Mouse (Mus musculus) c-Kit-negative CD71-positive TER-119-positive erythroid progenitor cells, embryonic 14.5 days (primary cell): ENCODE results near the gene Ndufaf2.

Experiments used
- DNase-seq: peaks from one replicate; pipeline ENCODE4 v3.0.0-alpha.2; 2013; ENCODE audit warnings: low read depth, low spot score

The Ndufaf2 gene

DNA sequence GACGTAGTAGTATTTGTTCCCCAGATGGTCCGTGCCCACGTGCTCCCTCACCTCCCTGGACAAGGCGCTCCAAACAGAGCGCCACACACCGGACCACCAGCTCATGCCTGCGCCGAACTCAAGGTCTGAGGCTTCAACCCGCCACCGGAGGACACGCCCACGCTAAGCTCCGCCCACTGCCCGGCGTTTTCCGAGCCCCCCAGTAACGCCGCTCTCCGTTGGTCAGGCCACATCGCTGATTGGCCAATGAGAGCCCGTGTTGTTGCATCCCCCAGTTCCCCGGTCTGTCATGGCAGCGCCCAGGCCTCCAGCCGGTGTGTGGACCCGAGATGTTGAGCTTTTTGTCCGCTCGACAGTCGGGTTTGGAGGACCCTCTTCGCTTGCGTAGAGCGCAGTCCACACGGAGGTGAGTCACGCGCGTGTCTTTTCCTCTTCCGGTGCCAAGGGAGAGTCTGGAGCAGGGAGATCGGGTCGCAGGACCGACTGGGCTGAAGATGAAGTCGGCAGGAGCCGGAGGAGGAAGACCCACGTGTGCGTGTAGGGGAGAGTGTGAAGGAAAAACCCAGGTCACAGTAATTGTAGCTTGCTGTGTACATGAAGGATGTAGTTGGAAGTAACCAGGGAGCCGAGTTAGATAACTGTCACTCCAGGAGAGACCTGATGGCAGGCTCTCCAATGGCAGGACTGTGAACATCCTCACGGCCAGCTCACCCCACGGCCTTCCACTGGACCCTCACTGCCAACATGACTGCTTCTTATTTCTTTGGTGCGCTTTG lies at the start of gene Ndufaf2, which contains the start of gene Ercc8:
Gene Ndufaf2 (minus strand): TSS at position 159 of the 776 bp plus-strand sequence.
Gene Ercc8 (plus strand): TSS at position 267 of the 776 bp plus-strand sequence.
- DNase-seq, result peak; percentile 86

DNA sequence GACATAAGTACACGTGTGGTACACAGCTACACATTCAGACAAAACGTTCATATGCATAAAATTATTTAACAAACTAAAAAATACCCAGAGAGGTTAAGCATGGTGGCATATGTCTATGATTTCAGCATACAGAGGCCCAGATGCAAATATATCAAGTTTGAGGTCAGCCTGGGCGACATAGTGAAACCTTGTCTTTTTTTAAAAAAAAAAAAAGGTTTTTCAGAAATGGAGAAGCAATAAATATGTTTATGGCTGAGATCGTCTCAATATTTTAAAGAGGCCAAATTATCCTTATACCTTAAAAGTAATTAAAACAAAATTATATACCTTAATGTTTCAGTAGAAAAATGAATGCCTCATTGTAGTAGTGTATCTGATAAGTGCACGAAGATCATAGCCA lies 49.7 kb upstream of the Ndufaf2 start:
- DNase-seq, result no peak

DNA sequence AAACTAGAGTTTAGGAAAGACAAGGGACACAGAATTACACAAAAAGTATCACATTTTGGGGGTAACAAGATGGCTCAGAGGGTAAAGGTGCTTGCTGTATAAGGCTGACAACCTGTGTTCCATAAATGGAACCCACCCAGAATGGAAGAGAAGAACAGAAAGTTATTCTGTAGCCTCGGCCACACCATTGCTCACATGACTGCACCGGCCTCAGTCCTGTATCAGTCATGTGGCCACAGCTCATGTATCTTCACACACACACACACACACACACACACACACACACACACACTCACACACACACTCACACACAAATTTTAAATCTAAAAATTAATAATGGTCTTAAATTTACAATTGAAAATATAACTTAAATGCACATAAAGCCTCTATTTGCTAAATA lies 49.0 kb upstream of the Ndufaf2 start:
- no peak for DNase-seq

DNA sequence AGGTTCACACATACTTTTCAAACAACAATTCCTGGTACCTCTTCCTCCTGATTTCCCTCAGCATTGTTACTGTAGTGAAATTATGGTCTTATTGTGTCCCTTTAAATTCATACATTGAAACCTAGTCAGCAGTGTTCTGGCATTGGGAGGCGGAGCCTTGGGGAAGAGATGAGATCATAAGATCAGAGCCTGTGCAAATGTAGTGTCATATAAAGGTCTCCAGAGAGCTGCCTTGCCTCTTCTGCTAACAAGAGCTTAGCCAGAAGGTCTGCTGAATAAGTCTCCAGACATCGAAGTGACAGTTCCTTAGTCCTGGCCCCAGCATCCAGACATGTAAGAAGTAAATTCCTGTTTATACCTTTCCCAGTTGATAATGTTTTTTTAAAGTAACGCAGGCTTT lies 46.4 kb upstream of the Ndufaf2 start:
- no peak for DNase-seq

DNA sequence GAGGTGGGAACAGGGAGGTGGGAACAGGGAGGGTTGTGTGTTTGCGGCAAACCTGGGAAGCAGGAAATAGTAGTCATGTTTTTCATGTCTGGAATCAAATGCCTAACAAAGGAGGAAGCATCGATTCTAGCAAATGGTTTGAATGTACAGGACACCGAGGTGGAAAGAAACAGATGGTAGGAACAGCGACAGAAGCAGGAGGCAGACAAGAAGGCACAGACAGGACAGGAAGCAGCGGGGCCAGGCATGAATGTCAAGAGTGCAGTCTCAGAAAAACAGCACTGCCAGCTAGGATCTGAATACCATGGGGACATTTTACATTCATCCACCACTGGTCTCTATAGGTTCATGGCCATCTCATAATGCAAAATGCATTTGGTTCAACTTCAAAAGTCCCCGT lies 37.1 kb upstream of the Ndufaf2 start:
- DNase-seq, result no peak

DNA sequence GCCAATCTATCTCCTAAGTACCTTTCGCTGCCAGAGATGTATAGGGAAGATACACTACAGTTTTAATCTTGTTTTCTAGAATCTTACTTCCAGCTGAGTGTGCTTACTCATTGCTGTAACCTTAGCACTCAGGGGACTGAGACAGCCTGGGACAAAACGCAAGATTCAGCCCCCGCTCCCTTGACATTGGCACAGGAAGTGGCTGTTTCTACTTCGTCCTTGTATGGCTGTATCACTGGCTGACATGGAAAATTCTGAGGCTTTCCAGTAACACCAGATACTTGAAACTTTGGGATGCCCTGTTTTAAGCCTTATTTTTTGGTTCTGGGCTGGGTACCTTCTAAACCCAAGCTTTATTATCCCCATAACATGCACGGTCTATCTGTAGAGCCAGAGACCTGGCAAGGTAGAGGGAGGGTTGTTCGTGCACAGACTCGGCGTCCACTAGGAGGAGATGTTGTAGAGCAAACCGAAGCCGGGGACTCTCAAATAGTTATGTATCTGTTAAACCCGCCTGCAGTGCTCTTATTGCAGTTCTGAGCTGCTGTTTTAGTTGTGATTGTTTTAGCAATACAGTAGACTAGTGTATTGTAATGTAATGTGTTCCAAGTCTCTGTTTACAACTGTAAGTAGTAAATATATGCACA lies 32.8 kb upstream of the Ndufaf2 start:
- DNase-seq, result no peak

DNA sequence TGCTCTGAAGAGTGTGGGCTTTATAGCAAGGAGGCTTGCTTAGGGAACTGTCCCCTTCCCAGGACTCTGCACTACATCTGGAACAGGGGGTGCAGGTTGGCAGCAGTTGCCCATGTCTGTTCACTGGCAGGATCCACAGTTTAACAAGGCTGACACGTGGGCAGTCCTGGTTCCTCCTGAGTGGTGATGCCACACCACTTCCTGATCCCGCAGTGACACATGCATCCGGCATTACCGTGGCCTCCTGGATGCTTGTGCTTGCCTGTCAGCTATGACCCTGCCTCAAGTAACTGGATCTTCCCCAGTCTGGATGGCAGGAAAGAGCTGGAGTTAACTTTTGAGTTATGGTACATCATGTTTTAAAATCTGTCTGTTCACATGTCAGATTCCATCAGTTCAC lies 29.6 kb upstream of the Ndufaf2 start:
- no peak for DNase-seq

DNA sequence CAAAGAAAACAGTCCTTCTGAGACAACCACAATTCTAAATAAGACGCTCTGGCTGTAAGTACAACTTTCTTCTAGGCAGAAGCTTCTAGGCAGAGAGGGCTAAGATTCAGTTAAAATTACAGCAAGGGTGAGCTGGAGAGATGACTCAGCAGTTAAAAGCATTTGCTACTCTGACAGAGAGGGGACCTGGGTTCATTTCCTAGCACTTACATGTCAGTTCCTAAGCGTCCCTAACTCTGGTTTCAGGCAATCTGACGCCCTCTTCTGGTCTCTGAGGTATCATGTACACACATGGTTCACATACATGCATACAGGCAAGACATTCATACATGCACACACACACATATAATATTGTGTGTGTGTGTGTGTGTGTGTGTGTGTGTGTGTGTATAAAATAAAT lies 27.1 kb upstream of the Ndufaf2 start:
- no peak for DNase-seq

DNA sequence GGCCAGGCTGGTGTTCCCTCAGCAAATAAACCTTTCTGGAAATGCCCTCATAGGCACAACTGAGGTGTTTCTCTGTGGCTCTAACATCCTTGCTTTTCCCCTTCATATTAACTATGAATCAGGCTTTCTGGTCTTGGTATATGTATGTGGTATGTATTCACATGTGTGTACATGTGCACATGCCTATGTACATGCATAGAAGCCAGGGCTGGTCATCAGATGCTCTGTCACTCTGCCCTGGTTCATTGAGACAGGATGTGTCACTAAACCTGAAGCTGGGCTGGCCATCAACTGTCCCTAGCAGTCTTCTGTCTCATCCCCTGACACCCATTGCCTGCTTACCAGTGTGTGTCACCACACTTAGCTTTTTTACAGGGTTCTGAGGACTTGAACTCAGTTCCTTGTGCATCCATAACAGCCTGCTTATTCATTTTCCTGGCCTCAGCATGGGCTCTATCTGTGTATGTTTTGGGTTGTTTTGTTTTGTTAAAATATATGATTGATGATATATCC lies 26.4 kb upstream of the Ndufaf2 start:
- DNase-seq, result no peak

DNA sequence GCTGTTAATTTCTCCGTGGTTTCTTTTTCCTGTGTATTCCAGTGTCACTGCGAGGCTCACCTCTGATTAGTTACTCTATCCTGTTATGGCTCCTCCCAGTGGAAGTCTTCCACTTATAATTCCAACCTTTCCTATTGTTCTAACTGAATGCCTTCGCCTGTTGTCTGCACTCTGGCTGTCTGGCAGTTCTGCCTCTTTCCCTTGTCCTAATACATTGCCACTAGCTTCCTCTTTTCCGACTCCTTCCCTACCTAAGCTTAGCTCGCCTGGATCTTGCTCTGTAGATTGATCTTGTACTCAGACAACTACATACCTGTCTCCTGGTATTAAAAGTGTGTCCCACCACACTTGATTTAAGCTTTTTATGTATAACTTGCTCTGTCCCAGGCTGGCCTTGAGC lies 22.4 kb upstream of the Ndufaf2 start:
- DNase-seq, result no peak

DNA sequence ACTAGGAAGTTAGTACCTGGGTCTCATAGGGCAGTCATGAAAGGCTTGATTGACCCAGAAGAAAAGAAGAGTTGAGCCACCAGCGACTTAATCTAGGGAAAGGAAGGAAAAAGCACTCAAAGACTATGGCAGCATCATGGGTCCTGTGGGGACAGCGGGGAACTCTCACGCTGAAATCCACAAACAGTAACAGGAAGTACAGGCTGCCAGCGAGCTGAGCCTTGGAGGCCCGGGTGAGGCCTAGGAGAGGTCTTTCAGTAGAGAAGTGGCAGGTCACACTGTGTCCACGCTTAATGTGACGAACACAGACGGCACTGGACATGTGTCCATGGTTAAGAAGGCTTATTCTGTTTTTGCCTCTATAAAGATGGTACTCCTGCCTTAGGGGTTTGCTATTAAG lies 21.2 kb upstream of the Ndufaf2 start:
- no peak for DNase-seq

DNA sequence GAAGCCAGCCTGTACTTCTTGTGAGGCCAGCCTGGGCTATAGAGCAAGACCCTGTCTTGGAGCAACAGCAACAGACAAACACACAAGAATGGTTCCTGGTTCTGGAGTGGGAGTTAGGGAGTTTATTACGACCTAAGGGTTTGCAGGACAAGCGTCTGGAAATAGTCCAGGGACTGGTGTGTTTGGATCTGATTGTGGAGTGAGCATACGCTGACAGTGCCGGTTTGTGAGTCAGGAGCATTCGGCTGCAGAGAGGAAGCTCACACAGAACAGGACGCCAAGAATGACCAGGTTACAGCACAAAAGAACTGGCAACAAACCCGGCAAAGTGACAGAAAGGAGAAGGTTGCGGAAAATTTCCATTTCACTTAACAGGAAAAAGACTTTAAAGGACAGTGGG lies 12.1 kb upstream of the Ndufaf2 start:
- no peak for DNase-seq

DNA sequence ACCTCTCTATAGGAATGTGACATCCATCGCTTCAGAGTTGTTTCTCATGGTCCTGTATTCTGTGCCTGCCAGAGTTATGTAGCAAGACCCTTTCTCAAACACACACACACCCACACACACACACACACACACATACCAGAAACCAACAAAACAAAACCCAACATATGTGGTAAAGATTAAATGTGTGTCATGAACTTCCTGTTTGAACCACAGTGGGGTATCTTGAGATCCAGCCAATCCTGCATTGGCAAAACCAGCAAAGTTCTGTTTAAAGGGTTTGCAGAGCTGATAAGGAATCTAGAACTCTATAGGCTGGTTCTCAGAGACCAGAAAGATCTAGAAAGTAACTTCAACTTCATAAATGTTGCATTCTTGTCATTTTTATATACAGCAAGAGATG lies 11.6 kb upstream of the Ndufaf2 start:
- no peak for DNase-seq

DNA sequence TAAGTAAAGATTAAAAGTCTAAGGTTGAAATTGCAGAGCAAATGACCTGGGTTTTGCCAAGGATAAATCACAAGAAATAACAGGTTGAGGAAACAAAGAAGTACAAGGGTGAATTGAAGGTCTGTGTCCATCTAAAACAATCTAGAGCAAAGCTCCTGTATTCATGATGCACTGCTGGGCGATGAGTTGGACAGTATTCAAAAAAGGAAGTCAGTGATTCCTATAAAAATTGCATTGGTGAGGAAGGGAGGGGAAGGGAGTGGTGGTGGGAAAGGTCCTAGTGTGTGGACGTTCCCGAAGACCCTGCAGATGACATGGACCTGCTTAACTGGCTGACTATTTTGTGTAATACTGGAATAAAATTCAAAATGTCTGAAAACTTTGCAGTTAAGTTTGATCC lies 6.2 kb upstream of the Ndufaf2 start:
- DNase-seq, result no peak

DNA sequence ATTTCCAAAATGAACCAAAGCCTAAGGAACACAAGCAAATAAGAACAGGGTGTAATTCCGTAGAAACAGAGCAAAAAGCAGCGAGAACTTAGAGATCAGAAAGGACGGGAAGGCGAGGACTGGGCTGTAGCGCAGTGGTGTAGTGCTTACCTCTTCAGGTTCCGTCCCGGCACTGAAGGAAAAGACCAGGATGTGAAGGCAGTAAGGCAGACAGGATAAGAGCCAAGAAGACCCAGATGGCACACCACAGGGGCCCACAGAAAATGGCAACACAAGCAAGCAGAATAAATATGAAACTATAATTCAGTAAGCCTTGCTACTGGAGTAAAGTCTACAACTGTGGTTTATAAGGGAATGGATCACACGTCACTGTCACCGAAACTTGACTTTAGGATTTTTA lies 5.5 kb upstream of the Ndufaf2 start:
- no peak for DNase-seq

DNA sequence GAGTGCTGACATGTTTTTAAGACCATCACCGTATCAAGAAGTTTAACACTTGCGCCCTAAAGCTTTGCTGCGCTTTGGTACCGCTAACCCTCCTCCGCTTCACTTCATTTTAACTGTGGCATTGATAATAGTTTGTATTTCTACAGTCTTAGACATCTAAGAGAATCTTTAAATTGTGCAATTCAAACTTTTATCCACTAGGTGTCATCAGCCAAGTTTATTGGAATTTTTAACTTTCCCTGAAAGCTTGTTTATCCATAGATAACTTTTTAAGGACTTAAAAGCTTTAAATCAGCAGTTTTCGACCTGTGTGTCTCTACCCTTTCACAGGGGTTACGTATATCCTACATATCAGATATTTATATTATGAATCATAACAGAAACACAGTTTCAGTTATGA lies 1.5 kb upstream of the Ndufaf2 start:
- no peak for DNase-seq

DNA sequence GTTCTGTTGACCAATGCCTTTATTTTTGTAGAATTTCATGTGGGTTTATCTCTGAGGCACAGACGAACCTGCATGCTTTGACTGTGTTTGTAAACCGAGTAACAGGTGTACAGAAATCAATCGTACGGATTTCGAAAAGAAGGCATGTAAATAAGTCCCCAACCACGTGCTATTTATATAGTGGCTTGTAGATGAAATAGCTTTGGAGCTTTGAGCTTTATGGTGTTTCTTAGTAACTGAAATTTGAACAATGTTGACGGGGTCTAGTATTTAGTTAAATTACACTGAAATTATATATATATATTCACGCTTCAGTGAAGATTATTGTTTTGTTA lies 785 bp upstream of the Ndufaf2 start:
- DNase-seq, result no peak

DNA sequence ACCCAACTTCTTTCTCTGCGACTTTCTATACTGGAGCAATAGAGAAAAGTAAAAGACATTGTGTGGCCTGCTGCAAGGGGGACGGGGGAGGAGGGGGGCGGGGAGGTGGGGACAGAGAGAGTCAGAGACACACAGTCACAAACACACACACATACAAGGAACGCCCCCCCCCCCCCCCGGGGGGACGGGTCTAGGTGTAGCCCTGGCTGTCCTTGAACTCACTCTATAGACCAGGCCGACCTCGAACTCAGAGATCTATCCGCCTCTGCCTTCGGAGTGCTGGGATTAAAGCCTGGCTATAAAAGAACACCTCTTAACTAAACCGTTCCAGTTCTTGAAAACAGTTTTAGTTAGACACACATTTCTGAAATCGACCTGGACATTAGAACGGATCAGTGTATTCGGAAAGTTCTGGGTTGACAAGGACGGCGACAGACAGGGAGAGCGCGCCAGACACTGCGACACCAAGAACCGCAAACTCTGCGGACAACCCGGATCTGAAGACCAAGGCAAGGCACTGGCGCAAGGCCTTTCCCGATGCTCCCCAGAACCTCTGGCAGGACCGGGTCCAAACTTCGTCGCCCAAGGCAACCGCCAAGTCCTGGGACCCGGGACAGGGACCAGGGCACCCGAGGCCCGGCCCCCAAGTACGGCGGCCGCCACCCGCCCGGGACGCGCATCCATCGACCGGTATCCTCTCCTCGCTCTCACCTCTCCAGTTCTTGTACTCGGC lies 525 bp downstream of the Ndufaf2 start:
- no peak for DNase-seq

DNA sequence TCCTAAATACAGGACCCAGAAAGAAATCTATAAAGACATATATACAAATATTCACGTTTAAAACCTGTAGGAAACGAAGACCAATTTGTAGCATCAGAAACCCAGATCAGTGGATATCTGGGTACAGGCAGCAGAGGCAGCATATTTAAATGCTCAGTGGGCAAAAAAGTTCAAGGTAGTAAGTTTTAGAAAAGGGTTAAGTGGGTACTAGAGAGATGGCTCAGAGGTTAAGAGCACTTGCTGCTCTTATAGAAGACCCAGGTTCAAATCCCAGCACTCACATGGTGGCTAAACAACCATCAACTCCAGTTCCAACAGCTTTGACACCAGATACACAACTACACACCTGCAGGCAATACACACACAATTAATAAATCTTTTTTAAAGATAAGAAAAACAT lies 1.3 kb downstream of the Ndufaf2 start:
- no peak for DNase-seq

DNA sequence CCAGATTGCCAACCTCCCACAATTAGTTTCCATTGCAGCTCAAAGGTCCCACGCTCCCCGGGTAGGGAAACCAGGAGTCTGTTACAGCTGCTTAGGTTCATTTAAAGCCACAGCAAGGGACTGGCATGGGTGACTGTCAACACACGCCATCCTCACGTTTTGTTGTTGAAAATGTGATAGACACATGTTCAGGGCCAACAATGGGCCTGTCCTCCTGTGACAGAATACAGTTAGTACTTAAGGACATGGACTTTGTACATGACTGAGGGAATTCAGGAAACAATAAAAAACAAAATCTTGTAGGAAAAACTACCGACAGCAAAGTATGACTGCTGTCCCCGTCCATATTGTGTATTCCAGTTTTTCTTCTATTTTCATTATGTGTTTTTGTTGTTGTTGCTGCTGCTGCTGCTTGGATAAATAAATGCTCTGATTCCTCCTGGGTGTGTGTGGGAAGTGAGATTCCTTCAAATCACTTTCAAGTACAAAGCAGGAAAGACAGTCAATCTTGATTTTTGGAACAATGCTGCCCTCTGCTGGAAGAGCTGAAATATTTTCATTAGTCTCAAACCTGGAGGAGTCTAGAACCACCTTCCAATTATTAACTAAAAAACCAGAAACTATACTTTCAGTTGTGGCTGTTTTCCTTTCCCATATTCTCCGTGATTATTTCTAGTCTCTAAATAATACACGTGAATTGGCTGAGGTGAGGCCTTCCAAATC lies 5.6 kb downstream of the Ndufaf2 start:
- peak; percentile 17 for DNase-seq

DNA sequence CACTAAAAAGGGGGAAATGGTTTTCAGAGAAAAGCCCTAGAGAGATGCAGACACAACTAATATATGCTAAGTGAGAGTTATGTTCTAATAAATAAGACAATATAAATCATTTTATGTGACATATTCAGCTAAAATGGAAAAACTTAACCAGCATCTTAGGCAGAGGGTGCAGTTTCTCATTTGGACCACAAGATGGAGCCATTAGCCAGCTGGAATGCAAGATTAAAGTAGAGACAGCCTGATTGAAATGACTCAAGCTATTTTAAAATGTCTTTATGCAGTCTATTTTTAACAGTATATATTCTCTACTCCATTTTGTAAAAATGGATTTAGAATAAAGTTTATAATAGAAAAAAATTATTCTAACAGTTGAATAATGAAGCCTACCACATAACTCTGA lies 6.6 kb downstream of the Ndufaf2 start:
- DNase-seq, result peak; percentile 21

DNA sequence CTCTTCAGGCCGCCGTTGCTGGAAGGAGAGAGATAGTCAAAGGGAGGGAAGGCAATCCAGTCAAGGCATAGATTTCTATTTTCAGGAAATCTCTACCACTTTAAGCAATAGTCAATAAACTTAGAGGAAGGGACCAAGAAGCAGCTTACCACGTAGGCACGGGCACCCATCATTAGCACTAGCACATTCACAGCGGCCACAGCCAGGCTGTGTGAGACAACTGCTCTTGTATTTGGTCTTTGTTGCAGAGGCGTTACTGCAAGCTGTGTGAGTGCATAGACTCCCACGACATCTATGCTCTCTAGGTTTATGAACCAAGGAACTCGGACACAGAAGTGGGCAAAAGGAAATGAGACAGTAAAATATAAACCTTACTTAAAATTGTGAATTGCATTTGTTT lies 14.3 kb downstream of the Ndufaf2 start:
- no peak for DNase-seq
